Mouse (Mus musculus) lung, embryonic 15.5 days (tissue): ENCODE measurements around the gene Gm28047. TPM values are rescaled to one million over a fixed set of nuclear protein-coding genes. Genes with fewer than 3 reads are reported as not detected.
"Not testable (repeated sequence)": the region's sequence is repeated elsewhere in the genome, so short reads cannot be mapped to it uniquely, and the experiment has no call there.

Experiments used
- ATAC-seq: fragments of 200-750 bp; cut with Nextera tagmentation; 2 replicates; pipeline ENCODE4 v1.8.0; 2017; ENCODE audit warnings: moderate number of reproducible peaks, borderline replicate concordance; ENCODE audit not compliant: low FRiP score, low TSS enrichment; ENCODE audit errors: extremely low read depth
- H3K27ac ChIP-seq: fragments of 300-500 bp; sonication (generic); 2 replicates; pipeline ENCODE4 v1.5.1; 2015; ENCODE audit warnings: moderate library complexity, mild to moderate bottlenecking, inconsistent platforms
- H3K27me3 ChIP-seq: fragments of 300-500 bp; sonication (generic); 2 replicates; pipeline ENCODE4 v1.6.1; 2015; ENCODE audit warnings: inconsistent platforms
- H3K36me3 ChIP-seq: fragments of 300-500 bp; sonication (generic); 2 replicates; pipeline ENCODE4 v1.6.1; 2015; ENCODE audit warnings: inconsistent platforms
- H3K4me1 ChIP-seq: fragments of 300-500 bp; sonication (generic); 2 replicates; pipeline ENCODE4 v1.6.1; 2015; ENCODE audit warnings: inconsistent platforms
- H3K4me2 ChIP-seq: fragments of 300-500 bp; sonication (generic); 2 replicates; pipeline ENCODE4 v1.6.1; 2015; ENCODE audit warnings: inconsistent platforms, mild to moderate bottlenecking, moderate library complexity
- H3K4me3 ChIP-seq: fragments of 300-500 bp; sonication (generic); 2 replicates; pipeline ENCODE4 v1.5.1; 2015; ENCODE audit warnings: mild to moderate bottlenecking, inconsistent platforms
- H3K9ac ChIP-seq: fragments of 300-500 bp; sonication (generic); 2 replicates; pipeline ENCODE4 v1.6.1; 2015; ENCODE audit warnings: inconsistent platforms
- H3K9me3 ChIP-seq: fragments of 300-500 bp; sonication (generic); 2 replicates; pipeline ENCODE4 v1.6.1; 2016; ENCODE audit warnings: inconsistent platforms
- WGBS: fragments of 180-500 bp; shearing (Covaris S2); methylation state at CpG from one replicate; pipeline ENCODE4 v1.1.7; 2015; 5-methylcytosine and 5-hydroxymethylcytosine counted together
- polyA plus RNA-seq: library from polyadenylated mRNA; unstranded; fragments of >200 nt; fragmentation: Nextera tagmentation; extraction: Ambion mirVana; gene quantifications from 2 replicates; pipeline ENCODE4 v1.2.1, GENCODE M21; 2015

Gm28047 gene
- polyA plus RNA-seq, 1 experiment from 2014 or later: not detected

- Histone ChIP-seq H3K36me3 (no peaks in the 10 kb centered on the region), H3K4me2 (no peak overlapping the region), H3K27ac (no peak overlapping the region), H3K4me3 (no peak overlapping the region), H3K4me1 (no peaks in the 10 kb centered on the region), H3K9ac (no peak overlapping the region), H3K27me3 (no peaks in the 10 kb centered on the region), H3K9me3 (no peaks in the 10 kb centered on the region)
- no peak for ATAC-seq
- 93% methylated on average over 2 of the region's 2 CpGs for whole genome bisulfite sequencing
These were observed 8.7 kb downstream of the Gm28047 start for GRCm38 (mm10) chr15:102616174-102616573.

- Histone ChIP-seq H3K9me3 (no peaks in the 10 kb centered on the region), H3K27ac (no peak overlapping the region), H3K27me3 (no peaks in the 10 kb centered on the region), H3K4me1 (no peaks in the 10 kb centered on the region), H3K9ac (no peak overlapping the region), H3K4me2 (no peak overlapping the region), H3K36me3 (no peaks in the 10 kb centered on the region), H3K4me3 (no peak overlapping the region)
- ATAC-seq: no peak
These were observed 10.6 kb downstream of the Gm28047 start for GRCm38 (mm10) chr15:102614224-102614623.

GRCm38 (mm10) chr15:102612966-102613365 is 11.9 kb downstream of the Gm28047 start:
- Histone ChIP-seq H3K27me3 (no peaks in the 10 kb centered on the region), H3K9ac (no peak overlapping the region), H3K36me3 (no peaks in the 10 kb centered on the region), H3K9me3 (no peaks in the 10 kb centered on the region), H3K27ac (no peak overlapping the region), H3K4me3 (no peak overlapping the region), H3K4me2 (no peak overlapping the region), H3K4me1 (0 out of 2 replicates have a peak, but pooled peaks cover under 1% of the 10 kb centered on the region)
- ATAC-seq: no peak

GRCm38 (mm10) chr15:102608586-102608985 is 16.3 kb downstream of the Gm28047 start:
- H3K4me3 ChIP-seq, H3K27ac ChIP-seq, H3K4me1 ChIP-seq, H3K36me3 ChIP-seq, H3K9ac ChIP-seq, H3K9me3 ChIP-seq, H3K27me3 ChIP-seq, H3K4me2 ChIP-seq, ATAC-seq: not testable (repeated sequence)
- WGBS: 88% methylated on average over 1 of the region's 1 CpGs

- Histone ChIP-seq H3K9ac (no peak overlapping the region), H3K27ac (no peak overlapping the region), H3K4me2 (peak overlapping the region; percentile 4; the same call in 1 of the 2 replicates), H3K27me3 (no peaks in the 10 kb centered on the region), H3K4me1 (peaks cover 25% of the 10 kb centered on the region), H3K4me3 (no peak overlapping the region), H3K9me3 (no peaks in the 10 kb centered on the region), H3K36me3 (no peaks in the 10 kb centered on the region)
- no peak for ATAC-seq
- WGBS: 50% methylated on average over 8 of the region's 8 CpGs
These were observed 30.7 kb downstream of the Gm28047 start for GRCm38 (mm10) chr15:102593996-102594656.

GRCm38 (mm10) chr15:102592674-102593073 is 32.2 kb downstream of the Gm28047 start:
- no peak for ATAC-seq
- Histone ChIP-seq H3K27ac (no peak overlapping the region), H3K36me3 (no peaks in the 10 kb centered on the region), H3K4me1 (peaks cover 25% of the 10 kb centered on the region), H3K9me3 (no peaks in the 10 kb centered on the region), H3K27me3 (no peaks in the 10 kb centered on the region), H3K4me2 (no peak overlapping the region), H3K9ac (no peak overlapping the region), H3K4me3 (no peak overlapping the region)
- WGBS: 32% methylated on average over 1 of the region's 1 CpGs

- no peak overlapping the region for H3K4me2 ChIP-seq
- H3K4me3 ChIP-seq: no peak overlapping the region
- WGBS: 80% methylated on average over 1 of the region's 1 CpGs
- no peaks in the 10 kb centered on the region for H3K27me3 ChIP-seq
- no peaks in the 10 kb centered on the region for H3K36me3 ChIP-seq
- H3K9ac ChIP-seq: no peak overlapping the region
- ATAC-seq: no peak
- no peaks in the 10 kb centered on the region for H3K9me3 ChIP-seq
- peaks cover 24% of the 10 kb centered on the region for H3K4me1 ChIP-seq
- H3K27ac ChIP-seq: no peak overlapping the region
These were observed 34.3 kb downstream of the Gm28047 start for GRCm38 (mm10) chr15:102590567-102590966.

GRCm38 (mm10) chr15:102589826-102590225 is 35.0 kb downstream of the Gm28047 start:
- 96% methylated on average over 8 of the region's 8 CpGs for WGBS
- ATAC-seq: no peak
- H3K36me3 ChIP-seq: no peaks in the 10 kb centered on the region
- H3K4me1 ChIP-seq: peaks cover 22% of the 10 kb centered on the region
- no peak overlapping the region for H3K4me2 ChIP-seq
- no peak overlapping the region for H3K4me3 ChIP-seq
- H3K27me3 ChIP-seq: no peaks in the 10 kb centered on the region
- no peak overlapping the region for H3K27ac ChIP-seq
- H3K9ac ChIP-seq: no peak overlapping the region
- no peaks in the 10 kb centered on the region for H3K9me3 ChIP-seq

GRCm38 (mm10) chr15:102585501-102585900 is 39.4 kb downstream of the Gm28047 start:
- Histone ChIP-seq H3K9me3 (no peaks in the 10 kb centered on the region), H3K27ac (no peak overlapping the region), H3K27me3 (no peaks in the 10 kb centered on the region), H3K4me2 (no peak overlapping the region), H3K9ac (no peak overlapping the region), H3K36me3 (no peaks in the 10 kb centered on the region), H3K4me3 (no peak overlapping the region), H3K4me1 (0 out of 2 replicates have a peak, but pooled peaks cover 4% of the 10 kb centered on the region)
- no peak for ATAC-seq
- 80% methylated on average over 5 of the region's 5 CpGs for WGBS

- Histone ChIP-seq H3K9ac (no peak overlapping the region), H3K27ac (no peak overlapping the region), H3K4me1 (0 out of 2 replicates have a peak, but pooled peaks cover 4% of the 10 kb centered on the region), H3K4me3 (no peak overlapping the region), H3K4me2 (no peak overlapping the region), H3K36me3 (no peaks in the 10 kb centered on the region), H3K27me3 (no peaks in the 10 kb centered on the region), H3K9me3 (no peaks in the 10 kb centered on the region)
- WGBS: 75% methylated on average over 8 of the region's 8 CpGs
- no peak for ATAC-seq
These were observed 41.0 kb downstream of the Gm28047 start for GRCm38 (mm10) chr15:102583708-102584383.

- WGBS: 56% methylated on average over 1 of the region's 1 CpGs
- Histone ChIP-seq H3K27ac (no peak overlapping the region), H3K4me1 (0 out of 2 replicates have a peak, but pooled peaks cover 4% of the 10 kb centered on the region), H3K9ac (no peak overlapping the region), H3K4me3 (no peak overlapping the region), H3K9me3 (no peaks in the 10 kb centered on the region), H3K36me3 (no peaks in the 10 kb centered on the region), H3K4me2 (no peak overlapping the region), H3K27me3 (no peaks in the 10 kb centered on the region)
- ATAC-seq: no peak
These were observed 43.7 kb downstream of the Gm28047 start for GRCm38 (mm10) chr15:102581205-102581604.

- 68% methylated on average over 2 of the region's 2 CpGs for WGBS
- H3K9ac ChIP-seq: no peak overlapping the region
- no peak overlapping the region for H3K4me2 ChIP-seq
- no peaks in the 10 kb centered on the region for H3K9me3 ChIP-seq
- no peaks in the 10 kb centered on the region for H3K4me1 ChIP-seq
- no peaks in the 10 kb centered on the region for H3K36me3 ChIP-seq
- H3K27ac ChIP-seq: no peak overlapping the region
- H3K27me3 ChIP-seq: no peaks in the 10 kb centered on the region
- H3K4me3 ChIP-seq: no peak overlapping the region
- no peak for ATAC-seq
These were observed 46.5 kb downstream of the Gm28047 start for GRCm38 (mm10) chr15:102578351-102578750.
